Mouse (Mus musculus) E14TG2a.4 (cell line): ENCODE results near the gene Zdhhc3.

Source experiments
- CTCF ChIP-seq: conservative IDR thresholded peaks from 2 replicates; pipeline ENCODE4 v1.5.1; 2014; ENCODE audit warnings: low read length
- NANOG ChIP-seq: IDR thresholded peaks from 2 replicates; pipeline ENCODE4 v1.6.1; 2014; ENCODE audit warnings: borderline replicate concordance, low read length, mixed read lengths
- POU5F1 ChIP-seq: IDR thresholded peaks from 2 replicates; pipeline ENCODE4 v1.6.1; 2014; ENCODE audit warnings: low read length, borderline replicate concordance

DNA sequence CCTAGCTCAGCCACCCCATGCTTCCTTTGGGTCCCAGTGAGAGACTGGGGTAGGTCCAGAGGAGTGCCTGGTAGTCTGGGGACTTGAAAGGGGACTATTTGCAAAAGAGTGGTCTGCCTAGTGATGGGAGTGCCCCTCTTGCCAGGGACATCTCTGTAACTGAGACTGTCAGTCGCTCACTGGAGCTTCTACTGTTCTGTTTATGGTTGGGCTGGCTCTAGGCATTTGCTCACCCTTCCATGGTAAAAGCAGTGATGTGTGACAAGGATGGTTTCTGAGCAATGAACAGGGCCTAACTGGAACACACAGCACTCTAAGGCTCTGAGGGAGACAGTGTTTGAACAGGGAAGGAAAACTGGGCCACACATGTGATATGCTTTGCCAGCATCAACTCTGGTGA, 32.2 kb downstream of the Zdhhc3 start:
- TF ChIP-seq CTCF (no peak), POU5F1 (no peak), NANOG (no peak)
